Mouse (Mus musculus) ES-E14 (cell line): ENCODE measurements around the gene Nmur1.

ENCODE experiments used
- CHD2 ChIP-seq: IDR thresholded peaks from 2 replicates; pipeline ENCODE4 v1.6.1; 2014; ENCODE audit warnings: mild to moderate bottlenecking, low read depth, low read length, inconsistent platforms
- HCFC1 ChIP-seq: IDR thresholded peaks from 2 replicates; pipeline ENCODE4 v1.6.1; 2012; ENCODE audit warnings: low read length, inconsistent platforms, borderline replicate concordance; ENCODE audit not compliant: insufficient read depth
- MAFK ChIP-seq: IDR thresholded peaks from 2 replicates; pipeline ENCODE4 v1.6.1; 2014; ENCODE audit warnings: mild to moderate bottlenecking, low read depth, low read length, inconsistent platforms; ENCODE audit not compliant: insufficient read depth
- ZC3H11A ChIP-seq: IDR thresholded peaks from 2 replicates; pipeline ENCODE4 v1.6.1; 2012; ENCODE audit warnings: low read depth, mild to moderate bottlenecking, inconsistent platforms, low read length, borderline replicate concordance
- ZNF384 ChIP-seq: IDR thresholded peaks from 2 replicates; pipeline ENCODE4 v1.6.1; 2012; ENCODE audit warnings: low read depth, low read length, inconsistent platforms

DNA sequence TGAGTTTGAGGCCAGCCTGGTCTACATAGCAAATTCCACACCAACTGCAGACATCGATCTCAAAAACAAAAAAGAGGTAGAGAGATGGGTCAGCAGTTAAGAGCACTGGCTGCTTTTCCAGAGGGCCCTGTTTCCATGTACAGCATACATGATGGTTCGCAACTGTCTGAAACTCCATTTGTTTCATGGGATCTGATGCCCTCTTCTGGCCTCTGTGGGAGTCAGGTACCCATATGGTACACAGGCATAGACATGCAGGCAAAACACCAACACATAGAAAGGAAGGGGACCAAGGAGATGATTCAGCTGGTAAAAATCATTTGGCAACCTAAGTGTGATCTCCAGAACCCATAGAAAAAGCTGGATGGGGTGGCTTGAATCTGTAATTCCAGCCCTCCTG is 12.5 kb upstream of the Nmur1 start:
- TF ChIP-seq ZNF384 (no peak), HCFC1 (no peak), CHD2 (no peak), MAFK (no peak), ZC3H11A (no peak)
